Mouse (Mus musculus): ENCODE results near the gene Slc22a20.

GRCm38 (mm10) chr19:5924713-5925093, 61.2 kb downstream of the Slc22a20 start, which contains the start of gene Cdc42ep2:
- TF ChIP-seq CTCF (IDR thresholded peaks at IDR 0.05; ENCODE audit: insufficient read depth, low read length): no peak
- TF ChIP-seq POLR2A (IDR thresholded peaks at IDR 0.05; ENCODE audit: borderline replicate concordance, extremely low read depth, low read depth, low read length): peak; percentile 82; the same call in 1 of the 2 replicates
